Mouse (Mus musculus) lung, postnatal 25 days (tissue): ENCODE data around the gene Gm21679.
"Not testable (repeated sequence)": the region's sequence is repeated elsewhere in the genome, so short reads cannot be mapped to it uniquely, and the experiment has no call there.

Experiments used
- DNase-seq: peaks from one replicate; pipeline ENCODE4 v3.0.0; 2022; ENCODE audit warnings: low spot score

Gm21679 gene

DNA sequence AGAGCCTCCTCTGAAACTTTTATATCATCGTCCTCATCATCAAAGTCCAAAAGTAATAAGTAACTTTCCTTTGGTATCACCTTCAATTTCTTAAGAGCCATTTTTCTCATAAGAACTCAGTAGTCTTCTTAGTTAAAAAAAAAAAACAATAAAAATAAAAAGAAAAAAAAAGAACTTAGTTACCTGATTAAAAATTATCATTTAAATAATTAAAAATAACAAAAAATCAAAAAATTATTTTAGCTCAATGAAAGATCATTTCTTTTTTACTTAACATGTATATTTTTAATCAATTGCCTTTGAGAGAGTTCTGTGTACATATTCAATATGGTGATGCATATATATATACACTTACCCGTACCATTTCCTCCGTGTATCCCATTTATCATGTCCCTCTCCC, at the start of gene Gm21679:
TSS of gene Gm21679 (minus strand) at position 101 of the 400 bp plus-strand sequence.
- DNase-seq, result not testable (repeated sequence)
